Mouse (Mus musculus): ENCODE measurements around the gene Ghitm. TPM values are rescaled to one million over a fixed set of nuclear protein-coding genes. Genes with fewer than 3 reads are reported as not detected.

The Ghitm gene
- polyA plus RNA-seq, 1 experiment from 2014 or later = 377 TPM

DNA sequence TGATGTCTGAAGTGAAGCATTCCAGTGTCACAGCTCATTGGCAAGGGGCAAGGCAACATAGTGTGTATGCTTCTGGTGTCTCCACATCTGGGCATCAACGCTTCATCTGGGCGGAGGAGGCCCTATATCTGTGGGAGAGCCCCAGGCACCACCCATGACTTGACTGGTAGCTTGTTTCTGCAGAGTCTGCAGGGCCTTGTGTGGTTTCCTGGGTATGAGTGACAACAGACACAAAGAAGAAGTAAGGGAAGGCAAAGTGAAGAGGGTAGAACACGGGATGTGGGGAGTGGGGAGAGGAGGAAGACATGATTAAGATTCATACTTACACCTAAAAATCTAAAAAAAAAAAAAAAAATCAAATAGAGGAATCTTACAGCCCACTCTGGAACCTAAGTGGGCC is 32.6 kb downstream of the Ghitm start:
- ChIA-PET POLR2A (interaction anchor here (0.7 kb wide), 1 partner anchor 195 kb away, joined by 4 read pairs; no protein-coding TSS in a partner anchor), CTCF (interaction anchor here (1.7 kb wide), 1 partner anchor 25 kb away, joined by 4 read pairs; no protein-coding TSS in a partner anchor)
- in situ Hi-C loops (cut with MboI; ENCODE audit: low pct_unique_long_range_greater_than_20kb) = no loop called here
- no peak for ATAC-seq
- TF ChIP-seq CTCF (IDR thresholded peaks at IDR 0.05) = no peak
- no peak for DNase-seq (ENCODE audit: low read depth, low spot score)
- peaks cover 16% of the 10 kb centered on the region for H3K27me3 ChIP-seq

DNA sequence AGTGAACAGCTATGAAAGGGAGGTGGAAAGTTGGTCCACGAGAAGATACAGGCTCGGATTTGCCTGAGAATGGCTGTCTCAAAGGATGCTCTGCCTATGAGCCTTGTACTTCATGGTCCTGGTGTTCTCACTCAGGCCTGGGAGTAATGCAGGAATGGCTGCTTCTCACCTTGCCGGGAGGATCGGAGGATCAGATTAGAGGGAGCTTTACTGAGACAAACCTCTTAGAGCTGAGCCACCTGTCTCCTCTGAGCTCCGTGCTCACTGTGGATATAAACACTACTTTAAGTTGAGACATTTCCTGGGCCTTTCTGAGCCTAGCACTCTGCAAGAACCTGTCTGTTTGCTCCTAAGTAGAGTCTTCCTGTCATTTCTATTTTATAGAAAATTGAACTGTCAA is 33.5 kb downstream of the Ghitm start:
- no peak for TF ChIP-seq CTCF (IDR thresholded peaks at IDR 0.05)
- in situ Hi-C loops (cut with MboI; ENCODE audit: low pct_unique_long_range_greater_than_20kb) = no loop called here
- ATAC-seq = no peak
- peaks cover 24% of the 10 kb centered on the region for H3K27me3 ChIP-seq
- POLR2A ChIA-PET = interaction anchor here (0.9 kb wide), 1 partner anchor 12 kb away, joined by 3 read pairs; the partner anchor contains the start of gene 2610528A11Rik
- DNase-seq (ENCODE audit: low read depth, low spot score) = no peak
- CTCF ChIA-PET = interaction anchor here (1.4 to 1.7 kb wide), 2 partner anchors 13 to 26 kb away, joined by 4 read pairs; no protein-coding TSS in a partner anchor

GRCm38 (mm10) chr14:37097956-37098530 is 37.0 kb downstream of the Ghitm start, which contains the start of gene Cdhr1:
Cdhr1 (minus strand) TSS chr14:37098347.
- in situ Hi-C loops (cut with MboI; ENCODE audit: low pct_unique_long_range_greater_than_20kb) = no loop called here
- peak; percentile 65 for ATAC-seq
- ChIA-PET POLR2A (interaction anchor here (0.6 kb wide), 1 partner anchor 11 kb away, joined by 4 read pairs; no protein-coding TSS in a partner anchor), CTCF (no interaction called here)
- H3K27me3 ChIP-seq = peaks cover 24% of the 10 kb centered on the region
- no peak for TF ChIP-seq CTCF (IDR thresholded peaks at IDR 0.05)
- no peak for DNase-seq (ENCODE audit: low read depth, low spot score)

GRCm38 (mm10) chr14:37095556-37095955 is 39.5 kb downstream of the Ghitm start:
- DNase-seq (ENCODE audit: low read depth, low spot score) (no peak), ATAC-seq (no peak)
- ChIA-PET POLR2A (no interaction called here), CTCF (interaction anchor here (0.9 kb wide), 1 partner anchor 32 kb away, joined by 3 read pairs; no protein-coding TSS in a partner anchor)
- peaks cover 19% of the 10 kb centered on the region for H3K27me3 ChIP-seq
- TF ChIP-seq CTCF (IDR thresholded peaks at IDR 0.05) = no peak
- in situ Hi-C loops (cut with MboI; ENCODE audit: low pct_unique_long_range_greater_than_20kb) = no loop called here

DNA sequence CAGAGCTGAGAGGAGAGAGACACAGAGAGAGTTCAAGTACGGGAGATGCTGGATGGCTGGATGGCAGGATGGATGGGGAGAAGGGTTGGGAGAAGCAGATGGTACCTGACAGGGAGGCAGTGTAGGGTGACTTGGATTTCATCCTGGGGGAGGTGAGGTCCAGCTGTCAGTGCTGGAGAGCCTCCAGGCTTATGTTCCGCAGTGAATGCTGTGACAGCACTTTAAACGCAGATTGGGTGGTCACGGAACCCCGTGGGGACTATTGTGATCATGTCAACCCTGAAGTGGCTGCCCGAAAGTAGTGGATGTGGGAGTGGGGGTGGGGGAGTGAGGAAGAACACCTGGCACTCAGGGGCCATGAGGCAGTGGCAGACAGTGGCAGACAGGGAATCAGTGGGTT is 40.6 kb downstream of the Ghitm start:
- DNase-seq (ENCODE audit: low read depth, low spot score) (no peak), ATAC-seq (no peak)
- in situ Hi-C loops (cut with MboI; ENCODE audit: low pct_unique_long_range_greater_than_20kb) = no loop called here
- POLR2A ChIA-PET = no interaction called here
- CTCF ChIA-PET = no interaction called here
- peaks cover 19% of the 10 kb centered on the region for H3K27me3 ChIP-seq
- TF ChIP-seq CTCF (IDR thresholded peaks at IDR 0.05) = no peak

DNA sequence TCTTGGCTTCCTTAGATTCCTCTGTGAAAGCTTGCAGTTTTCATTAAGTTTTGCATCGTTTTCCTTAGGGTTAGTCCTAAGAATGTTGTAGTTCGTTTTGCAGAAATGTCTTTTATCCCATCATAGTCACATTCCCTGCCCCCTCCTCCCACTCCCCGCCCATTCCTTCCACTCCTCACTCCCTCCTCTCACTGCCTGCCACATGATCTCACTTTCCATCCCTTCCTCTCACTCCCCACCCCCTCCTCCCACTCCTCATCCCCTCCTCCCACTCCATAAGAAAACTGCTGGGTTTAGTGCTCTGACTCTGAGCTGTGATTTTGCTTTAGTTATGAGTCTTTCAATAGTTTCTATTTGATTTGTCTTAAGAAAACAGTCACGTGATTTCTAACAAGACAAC is 51.3 kb downstream of the Ghitm start:
- ATAC-seq (no peak), DNase-seq (ENCODE audit: low read depth, low spot score) (no peak)
- POLR2A ChIA-PET = no interaction called here
- in situ Hi-C loops (cut with MboI; ENCODE audit: low pct_unique_long_range_greater_than_20kb) = no loop called here
- no peak for TF ChIP-seq CTCF (IDR thresholded peaks at IDR 0.05)
- peaks cover 27% of the 10 kb centered on the region for H3K27me3 ChIP-seq
- CTCF ChIA-PET = interaction anchor here (2.0 kb wide), 1 partner anchor 10 kb away, joined by 4 read pairs; no protein-coding TSS in a partner anchor

- peaks cover 18% of the 10 kb centered on the region for H3K27me3 ChIP-seq
- in situ Hi-C loops (cut with MboI; ENCODE audit: low pct_unique_long_range_greater_than_20kb) = no loop called here
- DNase-seq (ENCODE audit: low read depth, low spot score) (no peak), ATAC-seq (no peak)
- ChIA-PET POLR2A (no interaction called here), CTCF (no interaction called here)
- TF ChIP-seq CTCF (IDR thresholded peaks at IDR 0.05) = no peak
Observed at GRCm38 (mm10) chr14:37080724-37081123, 54.3 kb downstream of the Ghitm start.

Other genes with a start within 250 kb of the Ghitm start
- 48.0 TPM for gene Ccser2, start 166.5 kb downstream of the Ghitm start, polyA plus RNA-seq (2021)
- not detected for gene Rgr, start 86.3 kb downstream of the Ghitm start, polyA plus RNA-seq (2021)
- gene Lrit1, start 80.4 kb downstream of the Ghitm start, polyA plus RNA-seq (2021) = not detected
- gene Lrit2, start 67.3 kb downstream of the Ghitm start, polyA plus RNA-seq (2021) = not detected
- 0.04 TPM for gene Cdhr1, start 36.9 kb downstream of the Ghitm start, polyA plus RNA-seq (2021)
- gene 2610528A11Rik, start 21.2 kb downstream of the Ghitm start, polyA plus RNA-seq (2021) = not detected

Data from Patski (cell line).